Mouse (Mus musculus) midbrain, postnatal 0 days (tissue): ENCODE data around the gene Ecm1. TPM values are rescaled to one million over a fixed set of nuclear protein-coding genes. Genes with fewer than 3 reads are reported as not detected.

Source experiments
- ATAC-seq: fragments of 200-750 bp; cut with Nextera tagmentation; 2 replicates; pipeline ENCODE4 v1.8.0; 2017; ENCODE audit warnings: moderate number of reproducible peaks, mild to moderate bottlenecking, moderate TSS enrichment, moderate library complexity; ENCODE audit not compliant: low FRiP score
- DNase-seq: peaks from one replicate; pipeline ENCODE4 v3.0.0-alpha.2; 2015; ENCODE audit warnings: low spot score
- H3K27ac ChIP-seq: fragments of 300-500 bp; sonication (generic); 2 replicates; pipeline ENCODE4 v1.5.1; 2014; ENCODE audit warnings: low read depth, mild to moderate bottlenecking, low read length, mixed read lengths
- H3K27me3 ChIP-seq: fragments of 300-500 bp; sonication (generic); 2 replicates; pipeline ENCODE4 v1.6.1; 2014; ENCODE audit warnings: low read length, control low read depth, mixed read lengths; ENCODE audit not compliant: insufficient read depth
- H3K36me3 ChIP-seq: fragments of 300-500 bp; sonication (generic); 2 replicates; pipeline ENCODE4 v1.6.1; 2014; ENCODE audit warnings: low read length, control low read depth, mixed read lengths; ENCODE audit not compliant: insufficient read depth
- H3K4me1 ChIP-seq: fragments of 300-500 bp; sonication (generic); 2 replicates; pipeline ENCODE4 v1.6.1; 2014; ENCODE audit warnings: mild to moderate bottlenecking, control low read depth, antibody characterized with exemption, low read length, mixed read lengths; ENCODE audit not compliant: insufficient read depth
- H3K4me2 ChIP-seq: fragments of 300-500 bp; sonication (generic); 2 replicates; pipeline ENCODE4 v1.6.1; 2014; ENCODE audit warnings: low read depth, mild to moderate bottlenecking, low read length, mixed read lengths; ENCODE audit not compliant: poor library complexity, severe bottlenecking
- H3K4me3 ChIP-seq: fragments of 300-500 bp; sonication (generic); 2 replicates; pipeline ENCODE4 v1.5.1; 2014; ENCODE audit warnings: low read depth, mild to moderate bottlenecking, low read length, moderate library complexity
- H3K9ac ChIP-seq: fragments of 300-500 bp; sonication (generic); replicated peaks from 2 replicates; pipeline ENCODE4 v1.6.1; 2014; ENCODE audit warnings: mild to moderate bottlenecking, low read length, moderate library complexity, mixed read lengths; ENCODE audit not compliant: poor library complexity, severe bottlenecking
- H3K9me3 ChIP-seq: fragments of 300-500 bp; sonication (generic); 2 replicates; pipeline ENCODE4 v1.6.1; 2016; ENCODE audit warnings: low read length, control low read depth
- CTCF ChIP-seq: IDR thresholded peaks from 2 replicates; pipeline ENCODE4 v1.5.1; 2016; ENCODE audit warnings: antibody characterized with exemption, mild to moderate bottlenecking
- WGBS: fragments of 180-500 bp; shearing (Covaris S2); extraction: QIAGEN DNeasy Blood & Tissue Kit; methylation state at CpG from one replicate; pipeline ENCODE4 v1.1.7; 2014; 5-methylcytosine and 5-hydroxymethylcytosine counted together
- polyA plus RNA-seq: library from polyadenylated mRNA; unstranded; fragments of >200 nt; fragmentation: Nextera tagmentation; extraction: Ambion mirVana; gene quantifications from 2 replicates; pipeline ENCODE4 v1.2.1, GENCODE M21; 2015
- total RNA-seq: library from RNA; depleted of rRNA; stranded (reverse); fragments of >200 nt; gene quantifications from 2 replicates; pipeline ENCODE4 v1.2.3, GENCODE M21; 2014

The Ecm1 gene
- total and polyA plus RNA-seq, 2 experiments from 2014 or later = 9.9 to 10.8 TPM

DNA sequence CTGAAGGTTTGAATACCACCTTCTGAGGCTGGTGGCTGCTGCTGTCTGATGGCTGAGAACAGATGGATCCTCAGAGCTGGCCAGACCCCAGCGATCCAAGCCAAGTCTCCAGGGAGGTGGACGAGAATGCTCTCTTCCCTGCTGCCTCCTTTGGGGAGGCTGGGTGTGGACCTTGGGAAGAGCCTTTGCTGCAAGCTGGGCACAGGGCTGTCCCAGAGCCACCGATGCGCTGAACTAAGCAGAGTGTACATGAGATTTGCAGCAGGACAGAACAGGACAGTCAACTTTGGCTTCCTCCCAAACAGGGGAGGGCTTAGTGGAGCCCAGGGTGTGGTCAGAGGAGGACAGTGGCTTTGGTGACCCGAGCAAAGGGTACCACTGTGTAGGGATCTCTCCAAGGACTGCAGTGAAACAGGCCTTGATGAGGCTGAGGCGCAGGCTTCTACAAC is 39.1 kb downstream of the Ecm1 start:
- DNase-seq = peak; percentile 26
- peaks cover 4% of the 10 kb centered on the region; the same call in 1 of the 2 replicates for H3K4me1 ChIP-seq
- 66% methylated on average over 6 of the region's 6 CpGs for WGBS
- no peak overlapping the region for H3K4me2 ChIP-seq
- no peak overlapping the region for H3K4me3 ChIP-seq
- 0 out of 2 replicates have a peak, but pooled peaks have one; percentile 16 for ATAC-seq
- no peak for TF ChIP-seq CTCF
- no peaks in the 10 kb centered on the region for H3K9me3 ChIP-seq
- no peaks in the 10 kb centered on the region for H3K36me3 ChIP-seq
- H3K27me3 ChIP-seq = no peaks in the 10 kb centered on the region
- H3K9ac ChIP-seq = no peak overlapping the region
- no peak overlapping the region for H3K27ac ChIP-seq

DNA sequence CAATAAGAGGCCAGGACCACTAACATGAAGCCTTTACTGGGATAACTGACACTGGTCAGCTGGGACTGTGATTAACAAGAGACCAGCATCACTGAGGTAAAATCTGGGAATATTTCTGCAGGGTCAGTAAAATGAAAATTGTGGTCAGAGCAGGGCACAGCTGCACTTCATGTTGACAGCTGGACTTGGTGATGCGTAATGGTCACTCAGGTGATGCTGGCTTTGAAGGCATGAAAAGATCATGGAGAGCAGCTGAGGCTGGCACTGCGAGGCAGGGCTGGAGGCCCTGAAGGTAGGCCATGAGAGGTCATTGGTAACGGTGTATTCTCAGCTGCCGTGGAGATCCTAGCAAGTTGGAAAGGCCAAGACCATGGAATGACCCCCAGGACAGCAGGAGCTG is 41.1 kb downstream of the Ecm1 start:
- TF ChIP-seq CTCF = no peak
- no peak for DNase-seq
- Histone ChIP-seq H3K4me3 (no peak overlapping the region), H3K9me3 (no peaks in the 10 kb centered on the region), H3K36me3 (no peaks in the 10 kb centered on the region), H3K4me2 (no peak overlapping the region), H3K27me3 (no peaks in the 10 kb centered on the region), H3K9ac (no peak overlapping the region), H3K27ac (no peak overlapping the region), H3K4me1 (peaks cover 4% of the 10 kb centered on the region; the same call in 1 of the 2 replicates)
- no peak for ATAC-seq
- WGBS = 93% methylated on average over 4 of the region's 4 CpGs

DNA sequence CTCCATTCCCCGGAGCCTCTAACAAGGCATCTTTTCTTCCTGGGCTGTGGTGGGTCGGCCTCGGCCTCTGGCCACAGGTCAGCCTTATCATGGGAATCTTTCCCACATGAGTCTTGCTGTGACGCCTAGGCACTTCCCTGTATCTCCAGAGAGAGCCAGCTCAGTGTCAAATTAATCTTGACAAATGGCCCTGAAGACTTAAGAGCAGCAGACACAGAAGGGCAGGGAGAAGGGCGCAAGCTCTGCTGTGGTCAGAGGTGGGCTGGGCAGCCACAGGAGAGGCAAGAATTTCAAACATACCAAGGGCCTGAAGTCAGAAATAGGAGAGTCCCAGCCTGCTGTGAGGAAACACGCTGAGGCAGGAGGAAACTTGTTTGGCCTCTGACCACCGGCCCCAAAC is 43.0 kb downstream of the Ecm1 start:
- Histone ChIP-seq H3K4me3 (no peak overlapping the region), H3K9me3 (no peaks in the 10 kb centered on the region), H3K27ac (no peak overlapping the region), H3K4me1 (no peaks in the 10 kb centered on the region), H3K27me3 (no peaks in the 10 kb centered on the region), H3K4me2 (no peak overlapping the region), H3K9ac (no peak overlapping the region), H3K36me3 (no peaks in the 10 kb centered on the region)
- ATAC-seq (no peak), DNase-seq (no peak)
- 29% methylated on average over 7 of the region's 7 CpGs for WGBS
- no peak for TF ChIP-seq CTCF

DNA sequence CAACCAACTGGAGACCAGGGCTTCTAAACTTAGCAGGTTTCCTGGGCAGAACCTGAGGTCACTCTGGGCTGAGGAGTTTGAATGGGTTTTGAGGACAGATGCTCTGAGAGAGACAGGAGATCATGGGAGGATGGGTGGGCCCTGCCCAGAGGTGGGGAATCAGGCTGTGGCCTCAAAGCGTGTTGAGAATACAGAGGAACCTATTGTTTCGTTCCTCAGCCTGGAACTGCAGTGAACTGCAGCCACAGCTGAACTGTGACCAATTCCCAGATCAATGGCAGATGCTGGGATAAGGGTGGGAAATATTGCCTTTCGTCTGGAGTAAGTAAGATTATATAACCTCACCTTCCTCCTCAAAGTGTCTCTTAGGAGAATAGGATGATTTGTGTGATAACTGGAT is 43.6 kb downstream of the Ecm1 start:
- Histone ChIP-seq H3K9ac (no peak overlapping the region), H3K9me3 (no peaks in the 10 kb centered on the region), H3K36me3 (no peaks in the 10 kb centered on the region), H3K4me2 (no peak overlapping the region), H3K4me3 (no peak overlapping the region), H3K4me1 (no peaks in the 10 kb centered on the region), H3K27me3 (no peaks in the 10 kb centered on the region), H3K27ac (no peak overlapping the region)
- DNase-seq (no peak), ATAC-seq (no peak)
- 31% methylated on average over 3 of the region's 3 CpGs for WGBS
- no peak for TF ChIP-seq CTCF

DNA sequence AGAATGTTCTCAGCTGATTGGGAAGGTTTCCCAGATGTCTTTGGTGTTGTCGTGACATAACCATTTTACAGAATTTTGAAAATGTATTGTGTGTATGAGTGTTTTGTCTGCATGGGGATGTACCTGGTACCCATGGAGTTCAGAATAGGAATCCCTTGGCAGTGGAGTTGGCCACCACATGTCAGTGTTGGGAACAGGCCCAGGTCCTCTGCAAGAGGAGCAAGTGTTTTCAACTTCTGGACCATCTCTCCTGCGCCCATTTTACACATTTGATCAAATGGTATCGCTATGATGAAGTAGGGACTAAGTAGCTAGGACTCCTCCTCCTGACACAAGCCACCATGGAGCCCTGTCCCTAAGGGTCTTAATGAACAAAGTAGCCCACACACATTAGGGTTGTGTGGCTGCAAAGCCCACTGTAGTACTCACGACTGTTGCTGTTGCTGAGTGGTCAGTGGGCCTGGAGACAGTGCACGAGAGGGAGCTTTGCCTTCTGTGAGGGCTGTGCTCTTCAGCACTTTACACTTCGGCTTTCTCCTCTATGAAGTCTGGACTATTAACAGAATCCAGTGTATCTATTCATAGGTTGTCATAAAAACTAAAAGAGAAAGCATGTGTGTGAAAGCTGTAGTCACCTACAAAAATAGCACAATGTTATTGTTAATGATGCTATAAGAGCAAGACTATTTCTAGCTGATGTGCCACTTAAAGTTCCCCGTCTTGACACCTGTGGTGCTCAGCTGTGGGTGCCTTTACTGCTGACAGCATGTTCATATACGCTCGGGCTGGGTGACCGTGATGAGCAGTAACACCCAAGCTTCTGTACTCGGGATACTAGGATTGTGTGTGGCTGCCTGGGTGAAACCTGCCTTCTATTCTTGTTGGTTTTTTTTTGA is 44.3 kb downstream of the Ecm1 start:
- Histone ChIP-seq H3K27ac (no peak overlapping the region), H3K27me3 (no peaks in the 10 kb centered on the region), H3K9me3 (no peaks in the 10 kb centered on the region), H3K36me3 (no peaks in the 10 kb centered on the region), H3K4me3 (no peak overlapping the region), H3K4me2 (no peak overlapping the region), H3K4me1 (no peaks in the 10 kb centered on the region), H3K9ac (no peak overlapping the region)
- DNase-seq (no peak), ATAC-seq (no peak)
- no peak for TF ChIP-seq CTCF
- 90% methylated on average over 11 of the region's 11 CpGs for WGBS
